Comparison of ENCODE assay signal across 13 mouse cellular contexts in the genomic region with DNA sequence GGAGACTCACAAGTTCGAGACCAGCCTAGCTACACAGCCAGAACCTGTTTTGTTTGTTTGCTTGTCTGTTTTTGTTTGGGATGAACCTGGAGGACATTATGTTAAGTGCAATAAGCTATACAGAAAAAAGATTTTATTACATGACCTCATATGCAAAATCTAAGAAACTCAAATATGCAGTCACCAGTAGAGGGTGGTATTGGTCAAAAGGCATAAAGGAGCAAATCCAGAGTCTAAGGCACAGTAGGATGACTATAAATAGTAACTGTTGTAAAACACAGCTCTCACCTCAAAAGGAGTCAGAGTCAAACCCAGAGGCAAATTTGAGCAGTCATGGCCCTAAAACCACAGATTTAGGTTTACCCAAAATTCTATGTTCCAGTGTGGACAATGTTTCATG. TPM values are rescaled to one million over a fixed set of nuclear protein-coding genes. Genes with fewer than 3 reads are reported as not detected.
DNase-seq lines count a peak whose midpoint lies in the region; ATAC-seq and TF ChIP-seq lines count a peak whose summit lies in the region.
"Had no signal": no experiment of that assay in that cellular context is flagged by ENCODE, and none has a peak within 500 bp of the region (broad histone marks: within the 10 kb centered on the region; RNA-seq: fewer than 3 reads in every experiment).

No protein-coding gene starts in this region.

- no peak overlapping the region for H3K9ac ChIP-seq in hindbrain, postnatal 0 days (replicated peaks; ENCODE audit: low read length)
- no peak overlapping the region for H3K9ac ChIP-seq in hindbrain, embryonic 13.5 days
- no peak overlapping the region for H3K9ac ChIP-seq in embryonic facial prominence, embryonic 14.5 days (ENCODE audit: low read depth, low read length)
- H3K9ac ChIP-seq: heart, embryonic 13.5 days; limb, embryonic 15.5 days; neural tube, embryonic 12.5 days; stomach, embryonic 15.5 days had no signal

- 97% methylated on average over 1 of the region's 1 CpGs for WGBS in hindbrain, postnatal 0 days
- WGBS in hindbrain, embryonic 13.5 days = 93% methylated on average over 1 of the region's 1 CpGs
- WGBS in embryonic facial prominence, embryonic 14.5 days = 93% methylated on average over 1 of the region's 1 CpGs

- no peak overlapping the region for H3K27ac ChIP-seq in hindbrain, postnatal 0 days
- H3K27ac ChIP-seq in hindbrain, embryonic 13.5 days = no peak overlapping the region
- H3K27ac ChIP-seq in embryonic facial prominence, embryonic 14.5 days (replicated peaks; ENCODE audit: low read depth, low read length) = no peak overlapping the region
- H3K27ac ChIP-seq: heart, embryonic 13.5 days; limb, embryonic 15.5 days; neural tube, embryonic 12.5 days; stomach, embryonic 15.5 days had no signal

- H3K9me3 ChIP-seq in hindbrain, postnatal 0 days (ENCODE audit: low read length) = no peaks in the 10 kb centered on the region
- H3K9me3 ChIP-seq in hindbrain, embryonic 13.5 days = no peaks in the 10 kb centered on the region
- H3K9me3 ChIP-seq in embryonic facial prominence, embryonic 14.5 days (ENCODE audit: control insufficient read depth, low read length) = no peaks in the 10 kb centered on the region
- H3K9me3 ChIP-seq: heart, embryonic 13.5 days; limb, embryonic 15.5 days; neural tube, embryonic 12.5 days; stomach, embryonic 15.5 days had no signal

- H3K36me3 ChIP-seq in hindbrain, postnatal 0 days (ENCODE audit: insufficient read depth, low read length) = no peaks in the 10 kb centered on the region
- no peaks in the 10 kb centered on the region for H3K36me3 ChIP-seq in hindbrain, embryonic 13.5 days
- H3K36me3 ChIP-seq in embryonic facial prominence, embryonic 14.5 days (ENCODE audit: control insufficient read depth, insufficient read depth, low read length) = no peaks in the 10 kb centered on the region
- H3K36me3 ChIP-seq: heart, embryonic 13.5 days; limb, embryonic 15.5 days; neural tube, embryonic 12.5 days; stomach, embryonic 15.5 days had no signal

- peaks cover 9% of the 10 kb centered on the region; the same call in 1 of the 2 replicates for H3K4me1 ChIP-seq in hindbrain, postnatal 0 days (ENCODE audit: insufficient read depth, low read length)
- peaks cover 11% of the 10 kb centered on the region for H3K4me1 ChIP-seq in hindbrain, embryonic 13.5 days (replicated peaks)
- H3K4me1 ChIP-seq in embryonic facial prominence, embryonic 14.5 days (ENCODE audit: control insufficient read depth, insufficient read depth, low read length) = 0 out of 2 replicates have a peak, but pooled peaks cover 7% of the 10 kb centered on the region

- peak; percentile 37 for TF ChIP-seq CTCF in hindbrain, postnatal 0 days (IDR thresholded peaks at IDR 0.05; ENCODE audit: low read depth)

- H3K27me3 ChIP-seq in hindbrain, postnatal 0 days (ENCODE audit: insufficient read depth, low read length) = no peaks in the 10 kb centered on the region
- H3K27me3 ChIP-seq in hindbrain, embryonic 13.5 days = no peaks in the 10 kb centered on the region
- H3K27me3 ChIP-seq in embryonic facial prominence, embryonic 14.5 days (replicated peaks; ENCODE audit: control insufficient read depth, insufficient read depth, low read length) = no peaks in the 10 kb centered on the region
- H3K27me3 ChIP-seq: limb, embryonic 15.5 days; neural tube, embryonic 12.5 days; stomach, embryonic 15.5 days had no signal

- no peak overlapping the region for H3K4me3 ChIP-seq in hindbrain, postnatal 0 days (ENCODE audit: low read length)
- no peak overlapping the region for H3K4me3 ChIP-seq in hindbrain, embryonic 13.5 days
- no peak overlapping the region for H3K4me3 ChIP-seq in embryonic facial prominence, embryonic 14.5 days (ENCODE audit: low read depth, low read length)
- H3K4me3 ChIP-seq: heart, embryonic 13.5 days; limb, embryonic 15.5 days; neural tube, embryonic 12.5 days; stomach, embryonic 15.5 days had no signal

- intact Hi-C loops in heart, postnatal 14 days (cut with DNase I) = loop anchor here (2.0 kb wide), 1 partner anchor 145 kb away; no protein-coding TSS in a partner anchor

- no peak overlapping the region for H3K4me2 ChIP-seq in hindbrain, postnatal 0 days (ENCODE audit: low read depth, low read length)
- no peak overlapping the region for H3K4me2 ChIP-seq in hindbrain, embryonic 13.5 days
- no peak overlapping the region for H3K4me2 ChIP-seq in embryonic facial prominence, embryonic 14.5 days (ENCODE audit: low read depth, low read length)
- H3K4me2 ChIP-seq: heart, embryonic 13.5 days; limb, embryonic 15.5 days; neural tube, embryonic 12.5 days; stomach, embryonic 15.5 days had no signal

- DNase-seq in hindbrain, postnatal 0 days (ENCODE audit: low spot score) = peak; percentile 8
- DNase-seq in 3134 (ENCODE audit: extremely low read depth, insufficient read length, low spot score) (peak; percentile 21), ES-CJ7 (ENCODE audit: low read depth, low spot score) (peak; percentile 45)
- DNase-seq in embryonic facial prominence, embryonic 14.5 days (ENCODE audit: low spot score) = peak; percentile 10
- DNase-seq in frontal cortex, postnatal 14 days (ENCODE audit: low spot score in 2 of 2) = no peak
- DNase-seq in heart, postnatal 14 days = no peak
- no peak for DNase-seq in kidney, postnatal 14 days
- DNase-seq: embryo, embryonic 11 days had no signal

- no peak for ATAC-seq in hindbrain, postnatal 0 days
- ATAC-seq in hindbrain, embryonic 13.5 days (ENCODE audit: low FRiP score) = no peak
- ATAC-seq in embryonic facial prominence, embryonic 14.5 days (ENCODE audit: low read depth) = no peak

RNA-seq across cellular contexts. Expression of gene Zar1l, which starts 1.6 kb away (rescaled TPM):
- not detected in 2 replicates for total RNA-seq in hindbrain, postnatal 0 days (2014; rRNA removed)
- polyA plus RNA-seq in hindbrain, postnatal 0 days (2015; fragmentation: Nextera tagmentation; extraction: Ambion mirVana) = 0.28 TPM in 1 of 2 replicates, not detected in the other
- polyA plus RNA-seq in hindbrain, embryonic 13.5 days (2015; fragmentation: Nextera tagmentation; extraction: Ambion mirVana) = not detected in 2 replicates
- polyA plus RNA-seq in embryonic facial prominence, embryonic 14.5 days (2014; fragmentation: Nextera tagmentation; extraction: Ambion mirVana) = not detected in 2 replicates
- total RNA-seq in heart, postnatal 14 days (2021) = not detected
- polyA plus RNA-seq: heart, embryonic 13.5 days; limb, embryonic 15.5 days; neural tube, embryonic 12.5 days; stomach, embryonic 15.5 days had no signal

RNA-seq across cellular contexts. Expression of gene Brca2, which starts 2.9 kb away (rescaled TPM):
- total RNA-seq in hindbrain, postnatal 0 days (2014; rRNA removed) = 4.8 and 29.4 TPM in 2 replicates
- 14.5 and 18.9 TPM in 2 replicates for polyA plus RNA-seq in hindbrain, postnatal 0 days (2015; fragmentation: Nextera tagmentation; extraction: Ambion mirVana)
- 13.6 and 15.6 TPM in 2 replicates for polyA plus RNA-seq in hindbrain, embryonic 13.5 days (2015; fragmentation: Nextera tagmentation; extraction: Ambion mirVana)
- polyA plus RNA-seq in embryonic facial prominence, embryonic 14.5 days (2014; fragmentation: Nextera tagmentation; extraction: Ambion mirVana) = 14.5 and 21.0 TPM in 2 replicates
- total RNA-seq in heart, postnatal 14 days (2021) = 1 to 10 TPM; 4.4 TPM

Comparison
In these comparisons a context has a peak if more than half of its experiments do, and no peak if none do; other contexts are left out.
1. DNase-seq: peak in hindbrain, postnatal 0 days (single experiment), 3134 (single experiment), ES-CJ7 (single experiment) and embryonic facial prominence, embryonic 14.5 days (single experiment); none in frontal cortex, postnatal 14 days (0 of 2), heart, postnatal 14 days (0 of 2) and kidney, postnatal 14 days (single experiment).